Mouse (Mus musculus) megakaryocyte, embryonic 14.5 days (primary cell): Measurements from ENCODE around the gene Etnk1. TPM values are rescaled to one million over a fixed set of nuclear protein-coding genes. Genes with fewer than 3 reads are reported as not detected.
"Not testable (repeated sequence)": the region's sequence is repeated elsewhere in the genome, so short reads cannot be mapped to it uniquely, and the experiment has no call there.

ENCODE experiments used
- H3K27me3 ChIP-seq: replicated peaks from 2 replicates; pipeline ENCODE3; 2012; ENCODE audit warnings: inconsistent platforms
- H3K36me3 ChIP-seq: replicated peaks from 2 replicates; pipeline ENCODE3; 2012; ENCODE audit warnings: low read length, inconsistent platforms, mixed read lengths
- H3K4me1 ChIP-seq: 2 replicates; pipeline ENCODE4 v1.6.1; 2012; ENCODE audit warnings: inconsistent platforms
- H3K4me3 ChIP-seq: replicated peaks from 2 replicates; pipeline ENCODE3; 2012; ENCODE audit warnings: moderate library complexity, mild to moderate bottlenecking, inconsistent platforms
- H3K9me3 ChIP-seq: 2 replicates; pipeline ENCODE4 v1.6.1; 2012; ENCODE audit warnings: inconsistent platforms
- FLI1 ChIP-seq: IDR thresholded peaks from 2 replicates; pipeline ENCODE4 v1.6.1; 2012; ENCODE audit warnings: low read length, inconsistent platforms, mixed read lengths
- GATA1 ChIP-seq: IDR thresholded peaks from 3 replicates; pipeline ENCODE4 v1.6.1; 2012; ENCODE audit warnings: mixed read lengths, low read length, inconsistent platforms, borderline replicate concordance
- polyA plus RNA-seq: library from polyadenylated mRNA; stranded (reverse); fragments of >175 nt; gene quantifications from 2 replicates; pipeline ENCODE4 v1.2.3, GENCODE M21; 2012; ENCODE audit warnings: low replicate concordance; ENCODE audit not compliant: insufficient read depth

The Etnk1 gene
- polyA plus RNA-seq, 1 experiment = 3.1 TPM

DNA sequence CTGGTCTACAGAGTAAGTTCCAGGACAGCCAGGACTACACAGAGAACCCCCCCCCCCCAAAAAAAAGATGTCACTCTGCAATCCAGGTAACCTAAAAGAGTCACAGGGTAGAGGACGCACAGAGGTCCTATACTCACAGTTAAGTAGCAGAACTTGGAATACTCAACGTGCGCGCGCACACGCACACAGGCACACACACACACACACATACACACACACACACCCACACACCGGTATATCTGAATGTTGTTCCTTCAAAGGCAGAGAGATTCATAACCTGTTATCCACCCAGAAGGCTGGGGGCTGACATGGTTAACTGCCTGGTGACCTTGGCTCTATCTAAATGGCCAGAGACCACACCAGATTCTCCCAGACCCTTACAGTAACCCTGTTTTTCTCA, 30.3 kb upstream of the Etnk1 start:
- TF ChIP-seq FLI1 (no peak), GATA1 (no peak)
- H3K9me3 ChIP-seq = no peaks in the 10 kb centered on the region
- peaks cover 6% of the 10 kb centered on the region for H3K27me3 ChIP-seq
- no peak overlapping the region for H3K4me3 ChIP-seq
- H3K36me3 ChIP-seq = no peaks in the 10 kb centered on the region
- peaks cover 22% of the 10 kb centered on the region for H3K4me1 ChIP-seq

DNA sequence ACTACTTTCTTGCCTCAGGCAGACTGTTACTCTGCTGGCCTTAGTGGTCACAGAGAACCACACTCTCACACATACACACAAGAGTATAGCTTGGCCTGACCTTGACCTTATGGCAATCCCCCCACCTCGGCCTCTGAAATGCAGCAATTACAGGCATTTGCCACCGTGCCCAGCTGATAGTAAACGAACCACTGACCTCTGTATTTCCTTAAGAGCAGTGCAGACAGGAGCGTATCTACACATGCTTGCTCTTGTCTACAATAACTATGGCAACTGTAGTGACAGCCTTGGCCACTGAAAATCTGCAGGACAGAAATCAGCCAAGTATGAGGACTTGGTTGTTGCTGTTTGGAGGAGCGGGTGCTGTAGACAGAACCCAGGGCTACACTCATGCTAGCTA, 29.7 kb upstream of the Etnk1 start:
- Histone ChIP-seq H3K4me1 (peaks cover 16% of the 10 kb centered on the region), H3K27me3 (peaks cover 6% of the 10 kb centered on the region), H3K4me3 (no peak overlapping the region), H3K9me3 (no peaks in the 10 kb centered on the region), H3K36me3 (no peaks in the 10 kb centered on the region)
- TF ChIP-seq GATA1 (no peak), FLI1 (no peak)

DNA sequence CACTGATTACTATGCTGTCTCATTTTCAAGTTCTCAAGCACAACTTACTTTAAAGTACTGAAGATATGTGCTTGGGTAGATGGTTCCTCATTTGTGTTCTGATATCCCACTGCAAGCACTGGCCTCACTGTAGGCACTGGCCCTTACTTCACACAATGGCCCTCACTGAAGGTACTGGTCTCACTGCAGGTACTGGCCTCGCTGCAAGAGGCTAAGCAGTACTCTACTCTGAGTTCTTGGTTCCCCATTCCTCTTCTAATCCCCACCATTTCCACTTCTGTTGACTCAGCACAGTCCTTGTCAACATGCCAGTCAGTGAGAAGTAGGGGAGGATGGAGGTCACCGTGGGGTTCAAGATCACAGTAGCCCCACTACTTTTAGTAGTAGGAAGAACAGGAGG, 27.6 kb upstream of the Etnk1 start:
- TF ChIP-seq GATA1 (no peak), FLI1 (no peak)
- Histone ChIP-seq H3K9me3 (no peaks in the 10 kb centered on the region), H3K4me3 (no peak overlapping the region), H3K36me3 (no peaks in the 10 kb centered on the region), H3K27me3 (peaks cover 6% of the 10 kb centered on the region), H3K4me1 (peaks cover 12% of the 10 kb centered on the region; the same call in 1 of the 2 replicates)

- H3K4me3 ChIP-seq = no peak overlapping the region
- peaks cover 3% of the 10 kb centered on the region for H3K27me3 ChIP-seq
- TF ChIP-seq GATA1 = no peak
- no peak for TF ChIP-seq FLI1
- no peaks in the 10 kb centered on the region for H3K9me3 ChIP-seq
- no peaks in the 10 kb centered on the region for H3K36me3 ChIP-seq
- H3K4me1 ChIP-seq = peaks cover 12% of the 10 kb centered on the region; the same call in 1 of the 2 replicates
Measured at GRCm38 (mm10) chr6:143140884-143141283, 26.1 kb upstream of the Etnk1 start.

DNA sequence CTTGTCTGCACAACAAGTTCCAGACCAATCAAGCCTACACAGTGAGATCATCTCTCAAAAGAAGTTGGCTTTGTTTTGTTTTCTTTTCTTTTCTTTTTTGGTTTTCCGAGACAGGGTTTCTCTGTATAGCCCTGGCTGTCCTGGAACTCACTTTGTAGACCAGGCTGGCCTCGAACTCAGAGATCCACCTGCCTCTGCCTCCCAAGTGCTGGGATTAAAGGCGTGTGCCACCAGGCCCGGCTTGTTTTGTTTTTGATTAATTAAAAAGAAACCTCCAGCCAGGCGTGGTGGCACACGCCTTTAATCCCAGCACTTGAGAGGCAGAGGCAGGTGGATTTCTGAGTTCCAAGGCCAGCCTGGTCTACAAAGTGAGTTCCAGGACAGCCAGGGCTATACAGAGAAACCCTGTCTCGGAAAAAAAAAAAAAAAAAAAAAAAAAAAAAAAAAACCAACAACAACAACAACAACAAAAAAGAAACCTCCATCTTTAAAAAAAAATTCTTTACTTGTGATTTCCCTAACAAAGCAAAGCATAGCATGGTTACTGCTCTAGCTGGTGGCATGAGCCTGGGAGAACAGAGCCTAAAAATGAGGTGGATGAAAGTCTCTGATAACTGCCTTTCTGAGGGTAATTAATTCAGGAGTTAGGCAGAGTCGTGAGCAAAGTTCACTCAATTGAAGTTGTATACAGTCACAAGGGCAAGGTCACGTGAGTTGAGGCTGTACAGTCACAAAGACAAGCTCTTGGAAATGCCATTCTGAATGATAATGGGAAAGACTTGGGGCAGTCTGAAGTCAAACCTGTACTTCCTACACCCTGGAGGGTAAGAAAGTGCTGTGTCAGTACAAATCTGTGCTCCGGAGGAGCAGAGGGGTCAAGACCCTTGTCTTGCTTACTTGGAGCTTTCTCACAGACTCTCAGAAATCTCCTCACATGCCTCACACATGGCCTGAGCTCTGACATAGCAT, 25.1 kb upstream of the Etnk1 start:
- peaks cover 14% of the 10 kb centered on the region for H3K4me1 ChIP-seq
- not testable (repeated sequence) for H3K4me3 ChIP-seq, H3K27me3 ChIP-seq, H3K9me3 ChIP-seq, H3K36me3 ChIP-seq

- TF ChIP-seq FLI1 (no peak), GATA1 (no peak)
- peaks cover 20% of the 10 kb centered on the region for H3K4me1 ChIP-seq
- H3K4me3 ChIP-seq = no peak overlapping the region
- peaks cover 11% of the 10 kb centered on the region for H3K36me3 ChIP-seq
- peaks cover 9% of the 10 kb centered on the region for H3K9me3 ChIP-seq
- H3K27me3 ChIP-seq = no peaks in the 10 kb centered on the region
Measured at GRCm38 (mm10) chr6:143142861-143143260, 24.2 kb upstream of the Etnk1 start.

GRCm38 (mm10) chr6:143143321-143143720, 23.7 kb upstream of the Etnk1 start:
- Histone ChIP-seq H3K27me3 (no peaks in the 10 kb centered on the region), H3K4me3 (no peak overlapping the region), H3K36me3 (peaks cover 11% of the 10 kb centered on the region), H3K4me1 (peaks cover 20% of the 10 kb centered on the region), H3K9me3 (peaks cover 9% of the 10 kb centered on the region)
- TF ChIP-seq GATA1 = no peak
- TF ChIP-seq FLI1 = no peak

DNA sequence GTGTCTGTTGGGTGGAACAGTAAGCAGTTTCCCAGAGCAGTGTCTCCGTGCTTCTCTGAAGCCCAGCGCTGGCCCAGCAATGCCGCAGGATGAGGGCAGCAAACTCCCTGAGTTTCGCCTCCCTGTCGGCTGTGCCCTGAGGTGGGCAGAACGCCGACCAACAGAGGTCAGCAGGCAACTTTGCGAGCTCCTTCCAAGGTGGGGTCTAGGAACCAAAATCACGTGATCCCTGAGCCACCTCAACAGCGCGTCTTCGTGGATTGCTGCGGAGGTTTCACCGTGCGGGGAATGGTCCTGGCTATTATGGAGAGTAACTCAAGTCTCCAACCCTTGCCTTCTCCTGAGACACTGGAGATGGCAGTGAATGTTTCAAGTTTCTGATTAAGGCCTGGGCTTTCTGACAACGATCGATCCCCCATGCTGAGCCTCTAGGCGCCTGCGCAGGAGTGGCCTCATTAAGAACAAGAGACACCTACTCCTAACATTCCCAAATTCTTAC, 23.2 kb upstream of the Etnk1 start:
- H3K27me3 ChIP-seq = no peaks in the 10 kb centered on the region
- H3K36me3 ChIP-seq = peaks cover 11% of the 10 kb centered on the region
- TF ChIP-seq FLI1 (no peak), GATA1 (no peak)
- H3K4me3 ChIP-seq = no peak overlapping the region
- peaks cover 23% of the 10 kb centered on the region for H3K4me1 ChIP-seq
- peaks cover 9% of the 10 kb centered on the region for H3K9me3 ChIP-seq

DNA sequence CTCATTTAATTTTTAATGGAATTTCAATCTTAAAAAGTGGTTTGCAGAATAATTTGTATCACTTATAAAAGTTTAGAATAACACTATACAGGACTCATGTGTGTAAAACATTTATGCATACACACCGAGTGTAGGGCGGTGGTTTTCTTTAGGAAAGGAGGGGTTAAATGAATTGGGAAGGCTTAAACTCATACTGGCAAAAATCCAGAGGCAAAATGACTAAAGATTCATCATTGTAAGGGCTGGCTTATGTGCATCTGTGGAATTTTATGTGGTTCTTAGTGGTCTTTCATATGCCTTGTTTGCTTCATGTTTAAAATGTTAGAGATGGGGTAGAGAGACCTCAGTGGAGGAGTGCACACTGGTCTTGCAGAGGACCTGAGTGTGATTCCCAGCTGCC, 22.5 kb upstream of the Etnk1 start:
- Histone ChIP-seq H3K9me3 (peaks cover 9% of the 10 kb centered on the region), H3K36me3 (peaks cover 11% of the 10 kb centered on the region)

DNA sequence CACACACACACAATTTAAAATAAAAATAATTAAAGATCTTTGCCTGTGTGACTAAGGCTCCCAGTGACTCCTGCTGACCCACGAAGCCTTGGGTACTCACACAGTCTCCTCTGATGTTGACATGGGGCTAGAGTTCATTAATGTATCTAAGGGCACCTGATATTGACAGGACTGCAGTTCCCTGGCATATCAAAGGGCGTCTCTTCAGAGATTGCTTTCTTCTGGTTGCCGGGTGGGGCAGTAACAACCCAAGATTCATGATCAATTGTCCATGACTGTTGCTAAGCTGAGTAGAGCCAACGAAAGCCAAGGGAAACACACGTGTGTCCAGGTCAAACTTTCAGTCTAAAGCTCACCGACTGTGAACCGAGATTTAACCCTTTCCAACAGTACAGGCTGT, 22.0 kb upstream of the Etnk1 start:
- H3K9me3 ChIP-seq = peaks cover 9% of the 10 kb centered on the region
- H3K4me3 ChIP-seq = no peak overlapping the region
- H3K4me1 ChIP-seq = peaks cover 27% of the 10 kb centered on the region

More for the DNA sequence above, 22.5 kb upstream of the Etnk1 start:
- Histone ChIP-seq H3K4me1 (peaks cover 26% of the 10 kb centered on the region), H3K4me3 (no peak overlapping the region), H3K27me3 (no peaks in the 10 kb centered on the region)
- TF ChIP-seq GATA1 (no peak), FLI1 (no peak)

More for the DNA sequence above, 22.0 kb upstream of the Etnk1 start:
- Histone ChIP-seq H3K36me3 (peaks cover 11% of the 10 kb centered on the region), H3K27me3 (no peaks in the 10 kb centered on the region)
- TF ChIP-seq FLI1 = no peak
- no peak for TF ChIP-seq GATA1
